Mouse (Mus musculus): Measurements from ENCODE around the gene Cacng2. TPM values are rescaled to one million over a fixed set of nuclear protein-coding genes. Genes with fewer than 3 reads are reported as not detected.

Gene Cacng2
- polyA plus RNA-seq, 1 experiment from 2014 or later = not detected

DNA sequence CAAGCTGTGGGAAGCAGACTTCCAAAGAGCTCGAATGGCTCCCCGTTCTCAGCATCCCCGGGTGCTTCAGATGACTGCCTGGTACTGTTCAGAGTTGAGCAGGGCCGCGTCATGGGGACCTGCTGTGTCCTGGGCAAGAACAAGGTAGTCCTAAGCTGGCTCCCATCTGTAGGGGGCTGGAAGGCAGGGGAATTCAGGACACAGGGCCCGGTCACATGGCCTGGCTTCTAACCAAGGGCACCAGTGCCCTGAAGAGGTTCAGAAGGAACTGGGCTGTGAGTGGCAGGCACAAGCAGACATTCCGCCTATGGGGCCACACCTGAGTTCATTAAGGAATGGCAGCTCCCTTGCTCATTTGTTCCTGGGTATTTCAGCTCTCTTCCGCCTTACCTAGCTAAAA, 37.7 kb downstream of the Cacng2 start:
- DNase-seq (ENCODE audit: low read depth, low spot score) = no peak
- H3K27me3 ChIP-seq = peaks cover 32% of the 10 kb centered on the region
- ChIA-PET POLR2A (no interaction called here), CTCF (no interaction called here)
- in situ Hi-C loops (cut with MboI; ENCODE audit: low pct_unique_long_range_greater_than_20kb) = no loop called here
- no peak for ATAC-seq
- TF ChIP-seq CTCF (IDR thresholded peaks at IDR 0.05) = no peak

DNA sequence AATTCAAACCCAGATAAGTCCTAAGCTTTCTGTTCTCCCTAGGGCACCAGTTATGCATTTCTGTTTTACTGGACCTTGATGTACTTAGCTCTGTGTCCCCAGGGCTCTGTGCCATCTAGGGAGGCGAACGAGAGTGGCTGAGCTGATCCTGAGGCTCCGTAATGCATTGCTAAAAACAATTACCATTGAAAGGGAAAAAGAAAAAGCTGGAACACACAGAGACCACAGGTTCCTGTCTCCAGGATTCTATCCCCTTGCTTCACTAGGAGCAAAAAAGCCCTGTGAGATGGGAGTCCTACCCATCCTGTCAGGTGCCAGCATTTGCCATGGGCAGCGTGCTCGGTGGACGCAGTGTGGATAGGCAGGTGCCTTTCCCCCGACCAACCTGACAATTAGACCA, 38.4 kb downstream of the Cacng2 start:
- ATAC-seq (no peak), DNase-seq (ENCODE audit: low read depth, low spot score) (no peak)
- peaks cover 32% of the 10 kb centered on the region for H3K27me3 ChIP-seq
- in situ Hi-C loops (cut with MboI; ENCODE audit: low pct_unique_long_range_greater_than_20kb) = no loop called here
- no peak for TF ChIP-seq CTCF (IDR thresholded peaks at IDR 0.05)
- POLR2A ChIA-PET = no interaction called here
- CTCF ChIA-PET = no interaction called here

DNA sequence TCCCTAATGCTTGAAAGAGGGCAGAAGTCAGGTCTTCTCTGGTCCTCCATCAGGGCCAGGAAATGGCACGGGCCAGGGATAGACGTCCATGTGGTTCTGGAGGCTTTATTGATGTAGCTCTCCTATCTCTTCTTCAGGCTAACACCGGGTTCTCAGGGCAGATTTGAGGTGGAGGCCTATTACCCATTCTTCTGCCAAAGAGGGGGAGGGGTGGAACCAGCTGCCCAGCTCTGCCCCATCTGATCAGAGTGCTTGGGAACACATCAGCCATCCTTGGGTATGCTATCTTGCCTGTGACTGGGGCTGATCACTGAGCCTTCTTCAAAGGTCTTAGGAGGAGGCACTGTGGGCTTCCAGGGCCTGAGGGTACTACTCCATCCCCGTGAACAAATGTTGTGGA, 39.5 kb downstream of the Cacng2 start:
- TF ChIP-seq CTCF (IDR thresholded peaks at IDR 0.05) = no peak
- in situ Hi-C loops (cut with MboI; ENCODE audit: low pct_unique_long_range_greater_than_20kb) = no loop called here
- peaks cover 29% of the 10 kb centered on the region for H3K27me3 ChIP-seq
- ChIA-PET CTCF (no interaction called here), POLR2A (no interaction called here)
- DNase-seq (ENCODE audit: low read depth, low spot score) = no peak
- ATAC-seq = no peak

DNA sequence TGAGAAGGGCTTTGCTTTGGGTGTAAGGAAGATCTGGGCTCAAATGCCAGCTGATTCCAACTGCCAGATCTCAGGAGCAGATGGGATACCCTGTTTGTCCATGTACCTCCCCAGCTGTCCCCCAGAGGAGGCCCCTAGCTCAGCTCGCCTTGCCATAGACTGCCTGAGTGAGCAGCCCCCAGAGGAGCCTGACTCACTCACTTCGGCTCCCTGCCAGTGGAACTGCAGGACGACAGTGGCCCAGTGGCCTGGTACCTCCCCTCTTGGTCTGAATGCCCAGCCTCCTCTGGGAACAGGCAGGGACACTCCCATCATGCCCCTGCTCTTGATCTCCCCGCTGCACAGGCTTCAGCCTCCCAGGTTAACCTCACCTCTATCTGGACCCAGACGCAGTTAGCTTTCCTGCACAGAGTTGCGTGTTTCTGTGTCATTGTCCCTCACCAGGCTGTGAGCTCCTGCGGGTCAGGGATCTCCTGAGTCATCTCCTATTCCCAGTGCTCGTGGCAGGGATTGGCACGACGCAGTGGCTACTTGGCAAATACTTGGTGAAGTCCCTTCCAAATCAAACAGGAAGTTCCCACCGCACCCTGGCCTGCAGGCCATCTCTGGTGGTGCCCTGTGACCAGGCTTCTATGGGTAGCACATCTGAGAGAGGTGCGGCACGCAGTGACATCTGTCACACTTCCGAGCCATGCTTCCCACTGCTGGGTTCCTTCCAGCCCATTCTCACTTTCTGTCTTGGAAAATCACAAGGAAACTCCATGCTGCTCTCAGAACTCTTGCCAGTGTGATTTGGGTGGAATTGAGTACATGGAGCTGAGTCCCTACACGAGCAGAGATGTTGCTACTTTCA, 40.8 kb downstream of the Cacng2 start:
- DNase-seq (ENCODE audit: low read depth, low spot score) = no peak
- no peak for TF ChIP-seq CTCF (IDR thresholded peaks at IDR 0.05)
- CTCF ChIA-PET = no interaction called here
- POLR2A ChIA-PET = no interaction called here
- in situ Hi-C loops (cut with MboI; ENCODE audit: low pct_unique_long_range_greater_than_20kb) = no loop called here
- peaks cover 27% of the 10 kb centered on the region for H3K27me3 ChIP-seq
- no peak for ATAC-seq

DNA sequence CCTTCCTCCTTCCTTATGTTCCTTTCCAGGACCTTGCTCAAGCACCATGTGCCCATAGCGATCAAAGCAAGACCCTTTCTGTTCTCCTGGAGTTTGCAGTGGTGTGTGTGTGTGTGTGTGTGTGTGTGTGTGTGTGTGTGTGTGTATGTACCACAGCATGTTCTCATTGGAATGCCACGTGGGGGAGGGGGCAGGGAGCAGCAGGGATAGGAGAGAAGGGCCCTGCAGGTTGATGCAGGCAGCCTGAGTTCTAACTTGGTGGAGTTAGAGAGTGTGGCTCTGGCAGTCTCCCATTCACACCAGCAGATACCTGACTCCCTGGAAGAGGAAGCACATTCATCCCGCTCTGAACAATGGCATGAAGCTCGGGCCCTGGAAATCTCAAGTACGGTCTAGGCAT, 41.6 kb downstream of the Cacng2 start:
- in situ Hi-C loops (cut with MboI; ENCODE audit: low pct_unique_long_range_greater_than_20kb) = no loop called here
- no peak for ATAC-seq
- TF ChIP-seq CTCF (IDR thresholded peaks at IDR 0.05) = no peak
- H3K27me3 ChIP-seq = peaks cover 26% of the 10 kb centered on the region
- POLR2A ChIA-PET = no interaction called here
- no peak for DNase-seq (ENCODE audit: low read depth, low spot score)
- CTCF ChIA-PET = no interaction called here

DNA sequence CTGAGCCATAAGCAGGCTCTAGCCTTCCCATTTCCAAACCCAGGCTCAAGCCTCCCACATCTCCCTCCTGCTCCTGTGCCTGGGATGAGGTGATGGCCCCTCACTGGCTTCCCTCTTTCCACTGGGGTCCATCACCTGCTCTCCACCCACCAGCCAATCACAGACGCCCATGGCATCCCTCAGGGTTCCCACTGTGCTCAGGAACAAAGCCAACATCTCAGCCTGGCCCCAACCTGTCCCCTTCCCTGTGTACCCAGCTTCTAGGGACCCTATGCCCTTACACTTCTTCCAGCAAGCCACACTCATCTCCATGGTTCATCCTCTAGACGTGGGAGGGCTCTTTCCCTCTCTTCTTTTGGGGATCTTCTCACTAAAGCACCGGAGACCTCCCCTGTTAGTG, 43.9 kb downstream of the Cacng2 start:
- no peak for ATAC-seq
- no peak for TF ChIP-seq CTCF (IDR thresholded peaks at IDR 0.05)
- H3K27me3 ChIP-seq = peaks cover 19% of the 10 kb centered on the region
- in situ Hi-C loops (cut with MboI; ENCODE audit: low pct_unique_long_range_greater_than_20kb) = no loop called here
- POLR2A ChIA-PET = no interaction called here
- DNase-seq (ENCODE audit: low read depth, low spot score) = no peak
- CTCF ChIA-PET = no interaction called here

DNA sequence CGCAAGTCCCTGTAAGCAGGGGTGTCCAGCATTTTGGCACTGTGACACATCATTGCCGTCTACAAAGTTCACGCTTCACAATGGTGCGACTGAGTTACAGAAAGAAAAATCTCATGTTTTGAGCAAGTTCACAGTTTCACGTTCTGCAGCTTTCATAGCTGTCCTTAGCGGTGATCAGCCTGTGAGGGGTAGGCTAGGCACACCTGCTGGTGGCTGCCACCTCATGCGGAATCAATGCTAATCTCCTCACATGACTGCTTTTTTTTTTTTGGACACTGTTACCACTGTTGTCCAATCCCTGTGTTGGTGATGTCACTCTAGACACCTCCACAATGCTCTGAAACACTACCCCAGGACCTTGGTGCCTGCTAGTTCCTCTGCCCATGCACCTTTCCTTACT, 46.7 kb downstream of the Cacng2 start:
- ChIA-PET POLR2A (no interaction called here), CTCF (no interaction called here)
- in situ Hi-C loops (cut with MboI; ENCODE audit: low pct_unique_long_range_greater_than_20kb) = no loop called here
- DNase-seq (ENCODE audit: low read depth, low spot score) = no peak
- peaks cover 13% of the 10 kb centered on the region for H3K27me3 ChIP-seq
- no peak for ATAC-seq
- TF ChIP-seq CTCF (IDR thresholded peaks at IDR 0.05) = no peak

DNA sequence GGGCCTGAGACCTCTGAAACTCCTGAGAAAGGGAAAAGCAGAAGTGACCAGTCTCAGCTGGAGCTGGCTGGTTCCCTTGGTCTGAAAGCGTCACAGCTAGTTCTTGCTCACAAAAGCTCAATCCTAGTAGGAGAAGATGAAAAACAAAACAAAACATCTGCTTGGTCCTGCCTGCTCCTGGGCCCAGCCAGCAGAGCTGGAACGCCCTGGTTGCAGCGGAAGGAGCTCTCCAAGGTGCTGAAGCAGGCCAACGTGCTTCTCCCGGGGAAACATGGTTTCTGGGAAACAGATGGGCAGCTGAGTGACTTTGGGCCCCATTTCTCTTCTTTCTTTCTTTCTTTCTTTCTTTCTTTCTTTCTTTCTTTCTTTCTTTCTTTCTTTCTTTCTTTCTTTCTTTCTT, 53.4 kb downstream of the Cacng2 start:
- no peak for TF ChIP-seq CTCF (IDR thresholded peaks at IDR 0.05)
- peaks cover 27% of the 10 kb centered on the region for H3K27me3 ChIP-seq
- DNase-seq (ENCODE audit: low read depth, low spot score) = peak; percentile 10
- ATAC-seq = no peak
- ChIA-PET CTCF (no interaction called here), POLR2A (interaction anchor here (0.5 kb wide), 1 partner anchor 230 kb away, joined by 3 read pairs; no protein-coding TSS in a partner anchor)
- in situ Hi-C loops (cut with MboI; ENCODE audit: low pct_unique_long_range_greater_than_20kb) = no loop called here

DNA sequence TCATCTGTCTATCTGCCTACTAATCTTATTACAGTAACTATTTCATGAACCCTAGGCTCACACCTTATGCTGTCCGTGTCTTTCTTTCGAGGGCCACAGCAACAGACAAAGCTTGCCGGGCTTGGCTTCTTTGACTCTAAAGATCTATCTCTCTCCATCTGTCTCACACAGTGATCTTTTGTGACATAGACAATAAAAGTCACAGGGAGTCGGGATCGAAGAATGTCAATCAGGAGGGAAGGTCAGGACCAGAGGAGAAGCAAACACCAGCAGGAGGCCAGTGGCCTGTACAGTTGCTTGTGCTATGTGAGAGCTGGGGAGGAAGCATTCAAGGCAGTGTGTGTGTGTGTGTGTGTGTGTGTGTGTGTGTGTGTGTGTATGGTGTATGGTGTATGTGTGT, 54.3 kb downstream of the Cacng2 start:
- in situ Hi-C loops (cut with MboI; ENCODE audit: low pct_unique_long_range_greater_than_20kb) = no loop called here
- ATAC-seq (no peak), DNase-seq (ENCODE audit: low read depth, low spot score) (no peak)
- TF ChIP-seq CTCF (IDR thresholded peaks at IDR 0.05) = no peak
- peaks cover 22% of the 10 kb centered on the region for H3K27me3 ChIP-seq
- POLR2A ChIA-PET = interaction anchor here (0.6 kb wide), 1 partner anchor 25 kb away, joined by 5 read pairs; no protein-coding TSS in a partner anchor
- CTCF ChIA-PET = no interaction called here

DNA sequence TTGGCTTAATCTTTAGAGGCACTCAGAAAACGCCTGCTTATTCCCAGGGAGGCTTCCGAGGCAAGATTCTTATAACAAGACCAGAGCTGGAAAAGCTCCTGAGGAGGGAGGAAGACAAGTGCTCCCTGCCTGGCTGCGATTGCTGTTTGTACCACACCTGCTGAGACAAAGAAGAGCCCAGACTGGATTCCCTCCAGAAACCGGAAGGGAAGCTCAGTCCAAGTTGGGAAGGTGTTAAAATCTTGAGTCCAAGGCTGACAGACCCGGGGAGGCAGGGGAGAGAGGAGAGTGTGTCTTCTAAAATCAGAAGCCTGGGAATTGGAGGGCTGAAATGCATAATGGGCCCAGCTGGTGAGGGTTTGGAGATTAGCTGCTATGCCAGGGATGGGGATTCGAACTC, 55.5 kb downstream of the Cacng2 start:
- POLR2A ChIA-PET = no interaction called here
- peaks cover 22% of the 10 kb centered on the region for H3K27me3 ChIP-seq
- no peak for TF ChIP-seq CTCF (IDR thresholded peaks at IDR 0.05)
- CTCF ChIA-PET = no interaction called here
- in situ Hi-C loops (cut with MboI; ENCODE audit: low pct_unique_long_range_greater_than_20kb) = no loop called here
- ATAC-seq = no peak
- no peak for DNase-seq (ENCODE audit: low read depth, low spot score)

DNA sequence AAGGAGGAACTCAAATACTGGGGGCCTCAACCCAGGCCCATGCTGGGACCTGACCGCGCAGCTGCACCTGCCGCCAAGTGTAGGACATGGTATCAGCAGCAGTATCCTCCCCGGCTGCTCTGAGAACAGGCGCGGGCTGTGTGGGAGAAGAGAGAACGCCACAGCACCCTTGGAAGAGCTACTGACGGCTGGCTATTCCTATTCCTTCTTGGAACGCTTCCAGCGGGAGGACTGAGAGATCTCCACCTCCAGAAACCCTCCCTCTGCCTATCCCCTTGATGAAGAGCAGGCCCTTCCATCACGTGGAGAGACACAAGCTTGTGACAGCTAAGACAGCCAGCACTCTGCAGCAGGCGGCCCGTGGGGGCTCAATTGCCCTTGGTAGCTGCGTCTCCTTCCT, 57.4 kb downstream of the Cacng2 start:
- POLR2A ChIA-PET = no interaction called here
- CTCF ChIA-PET = no interaction called here
- DNase-seq (ENCODE audit: low read depth, low spot score) (no peak), ATAC-seq (no peak)
- peaks cover 19% of the 10 kb centered on the region for H3K27me3 ChIP-seq
- in situ Hi-C loops (cut with MboI; ENCODE audit: low pct_unique_long_range_greater_than_20kb) = no loop called here
- TF ChIP-seq CTCF (IDR thresholded peaks at IDR 0.05) = no peak

DNA sequence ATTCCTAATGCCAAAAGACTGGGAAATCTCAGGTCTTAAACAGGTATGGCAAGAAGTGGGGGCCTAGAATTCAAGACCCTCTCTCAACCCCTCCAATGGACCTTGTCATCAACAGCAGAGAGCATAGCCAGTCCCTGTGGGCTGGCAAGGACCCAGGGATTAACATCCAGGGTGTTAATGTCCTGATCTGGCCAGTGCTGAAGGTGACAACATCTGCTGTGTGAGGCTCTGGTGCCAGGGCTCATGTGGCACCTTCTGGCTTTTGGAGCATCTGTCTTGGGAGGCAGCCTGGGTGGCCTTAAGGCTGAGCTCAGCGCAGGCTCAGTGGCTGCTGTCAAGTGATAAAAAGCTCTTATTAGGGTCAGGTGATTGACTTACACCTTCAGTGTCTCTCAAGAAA, 62.9 kb downstream of the Cacng2 start:
- ChIA-PET POLR2A (no interaction called here), CTCF (no interaction called here)
- in situ Hi-C loops (cut with MboI; ENCODE audit: low pct_unique_long_range_greater_than_20kb) = no loop called here
- no peak for DNase-seq (ENCODE audit: low read depth, low spot score)
- peaks cover 17% of the 10 kb centered on the region for H3K27me3 ChIP-seq
- ATAC-seq = no peak
- TF ChIP-seq CTCF (IDR thresholded peaks at IDR 0.05) = no peak
